Mouse (Mus musculus) megakaryocyte, adult 5-6 weeks (primary cell): ENCODE measurements around the gene Enthd1. TPM values are rescaled to one million over a fixed set of nuclear protein-coding genes. Genes with fewer than 3 reads are reported as not detected.

Experiments used
- ATAC-seq: 2 replicates; pipeline ENCODE4 v1.8.0; 2016; ENCODE audit warnings: mild to moderate bottlenecking, inconsistent platforms; ENCODE audit not compliant: poor library complexity, severe bottlenecking
- total RNA-seq, 2 experiments: library from RNA; stranded (forward) in 1 of 2; stranded (reverse) in 1 of 2; fragments of 153-499, 151-499 nt in 1 of 2; fragments of 221-1000, 200-1000 nt in 1 of 2; gene quantifications; 2 replicates each; pipeline versions ENCODE4 v1.2.3 to v1.2.4; 2015 to 2017

Gene Enthd1
- total RNA-seq, 2 experiments from 2014 or later: 0.18 TPM; not detected in 1

DNA sequence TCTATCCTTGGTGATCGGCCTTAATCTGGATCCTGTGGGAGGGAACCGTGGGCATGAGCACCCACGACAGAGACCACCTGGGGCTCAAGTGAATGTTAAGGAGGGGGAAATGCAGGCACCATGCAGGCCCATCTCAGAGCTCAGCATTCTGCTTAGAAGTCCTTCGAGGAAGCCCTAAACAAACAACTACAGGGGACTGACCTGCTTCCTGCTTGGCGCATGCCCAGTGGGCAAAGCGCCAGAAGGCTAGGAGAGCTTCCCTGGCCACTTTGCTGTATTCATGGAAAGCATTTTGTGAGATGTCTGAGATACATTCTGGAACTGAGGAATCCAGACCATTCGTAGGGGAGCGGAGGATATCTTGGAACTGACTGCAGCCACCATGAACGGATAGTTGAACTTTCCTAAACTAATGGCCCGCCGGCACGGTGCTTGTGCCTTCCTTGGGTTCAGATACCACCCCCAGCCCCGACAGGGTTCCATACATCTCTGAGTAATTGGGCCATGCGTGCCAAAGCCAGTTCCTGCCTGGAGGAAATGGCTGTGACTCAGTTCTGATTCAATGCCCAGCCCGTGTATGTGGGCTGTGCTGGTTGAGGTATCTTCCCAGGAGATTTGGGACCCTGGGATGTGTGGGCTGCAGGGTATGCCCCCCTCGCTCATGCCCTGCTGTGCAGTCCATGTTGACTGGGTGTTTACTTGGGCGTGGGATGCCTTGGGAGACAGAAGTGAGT, 150.8 kb downstream of the Enthd1 start:
- no peak for ATAC-seq

DNA sequence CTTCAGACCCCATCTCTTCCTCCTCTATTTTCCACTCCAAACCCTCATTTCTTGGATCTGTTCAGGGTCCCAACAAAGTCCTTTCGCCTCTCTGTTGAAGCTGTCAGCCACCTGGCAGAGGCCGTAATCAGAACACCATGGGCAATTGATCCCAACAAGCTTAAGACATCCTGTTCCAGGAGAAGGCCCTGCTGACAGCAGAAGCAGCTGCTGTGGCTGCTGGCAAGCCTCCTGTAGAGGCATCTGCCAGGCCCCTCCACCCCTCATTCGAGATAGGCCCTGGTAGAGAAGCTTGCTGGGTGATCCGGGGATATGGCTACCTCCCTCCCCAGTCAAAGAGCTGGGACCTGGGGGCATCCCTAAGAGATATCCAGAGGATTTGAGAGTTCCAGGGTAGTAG, 151.9 kb downstream of the Enthd1 start:
- ATAC-seq: no peak

DNA sequence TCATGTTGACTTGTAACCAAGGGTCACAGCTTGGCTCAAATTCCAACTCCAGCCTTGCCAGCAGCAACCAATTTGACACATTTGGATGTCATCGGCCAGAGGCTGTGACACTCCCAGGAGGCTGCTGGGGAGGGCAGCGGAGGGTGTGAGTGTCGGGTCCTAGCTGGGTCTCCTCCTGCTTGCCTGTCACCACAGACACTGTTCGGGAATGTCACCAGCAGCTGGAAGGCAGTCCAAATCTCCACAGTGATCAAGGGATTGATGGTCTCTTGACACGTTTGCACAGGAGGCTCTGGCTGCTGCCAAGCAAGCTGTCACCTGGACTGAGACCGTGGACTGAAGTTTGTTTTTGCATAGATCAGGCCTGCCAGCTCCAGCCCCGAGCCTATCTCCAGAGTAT, 154.3 kb downstream of the Enthd1 start:
- ATAC-seq: no peak

DNA sequence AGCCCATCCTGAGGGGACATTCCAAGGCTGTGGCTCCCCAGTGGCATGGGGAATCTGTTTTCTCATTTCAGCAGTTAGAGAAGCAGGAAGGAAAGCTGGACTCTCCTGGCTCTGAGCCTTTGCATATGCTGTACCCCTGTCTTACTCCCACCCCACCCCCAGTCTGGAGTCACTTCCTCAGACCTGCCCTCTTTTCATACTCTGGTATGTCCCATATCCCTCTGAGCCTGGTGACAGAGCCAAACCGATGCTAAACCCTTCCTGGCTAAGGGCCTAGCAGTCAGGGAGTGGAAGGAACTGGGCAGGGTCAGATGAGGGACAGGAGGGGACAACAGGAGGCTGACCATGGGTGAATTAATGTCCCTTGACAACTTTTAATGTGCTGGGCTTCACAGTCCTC, 157.1 kb downstream of the Enthd1 start:
- ATAC-seq: no peak

Other genes starting within 250 kb of the Enthd1 start
- 3.6 and 4.3 TPM in 2 replicates for gene Grap2, start 7.4 kb upstream of the Enthd1 start, total RNA-seq (2015)
- 7.3 and 7.4 TPM in 2 replicates for gene Grap2, start 7.4 kb upstream of the Enthd1 start, total RNA-seq (2017)
- gene Fam83f, start 106.7 kb upstream of the Enthd1 start, total RNA-seq (2015): 1.0 and 1.5 TPM in 2 replicates
- 1.7 and 2.6 TPM in 2 replicates for gene Fam83f, start 106.7 kb upstream of the Enthd1 start, total RNA-seq (2017)
- 41.6 and 54.7 TPM in 2 replicates for gene Tnrc6b, start 146.2 kb upstream of the Enthd1 start, total RNA-seq (2015)
- 32.1 and 40.2 TPM in 2 replicates for gene Tnrc6b, start 146.2 kb upstream of the Enthd1 start, total RNA-seq (2017)